Mouse (Mus musculus): ENCODE results near the gene Krba1.

- TF ChIP-seq CHD2 (IDR thresholded peaks at IDR 0.05; ENCODE audit: low read length) (no peak), CTCF (IDR thresholded peaks at IDR 0.05 in 2 of 3, conservative IDR thresholded peaks at IDR 0.05 in 1 of 3; ENCODE audit: control insufficient read depth in 1 of 3, insufficient read depth in 1 of 3, low read depth in 2 of 3, low read length in 3 of 3, poor library complexity in 1 of 3, severe bottlenecking in 1 of 3) (no peak)
Observed at GRCm38 (mm10) chr6:48413081-48413480, 17.7 kb downstream of the Krba1 start.

Measured in MEL (cell line).